Mouse (Mus musculus): Measurements from ENCODE around the gene Map4.
"Not testable (repeated sequence)": the region's sequence is repeated elsewhere in the genome, so short reads cannot be mapped to it uniquely, and the experiment has no call there.

Gene Map4

GRCm38 (mm10) chr9:109930063-109930462 is 1.2 kb upstream of the Map4 start:
- DNase-seq = no peak

- DNase-seq = no peak
These were observed 508 bp upstream of the Map4 start for GRCm38 (mm10) chr9:109930752-109931151.

GRCm38 (mm10) chr9:109932361-109932755 is 1.1 kb downstream of the Map4 start:
- DNase-seq = peak; percentile 41 to 61

DNA sequence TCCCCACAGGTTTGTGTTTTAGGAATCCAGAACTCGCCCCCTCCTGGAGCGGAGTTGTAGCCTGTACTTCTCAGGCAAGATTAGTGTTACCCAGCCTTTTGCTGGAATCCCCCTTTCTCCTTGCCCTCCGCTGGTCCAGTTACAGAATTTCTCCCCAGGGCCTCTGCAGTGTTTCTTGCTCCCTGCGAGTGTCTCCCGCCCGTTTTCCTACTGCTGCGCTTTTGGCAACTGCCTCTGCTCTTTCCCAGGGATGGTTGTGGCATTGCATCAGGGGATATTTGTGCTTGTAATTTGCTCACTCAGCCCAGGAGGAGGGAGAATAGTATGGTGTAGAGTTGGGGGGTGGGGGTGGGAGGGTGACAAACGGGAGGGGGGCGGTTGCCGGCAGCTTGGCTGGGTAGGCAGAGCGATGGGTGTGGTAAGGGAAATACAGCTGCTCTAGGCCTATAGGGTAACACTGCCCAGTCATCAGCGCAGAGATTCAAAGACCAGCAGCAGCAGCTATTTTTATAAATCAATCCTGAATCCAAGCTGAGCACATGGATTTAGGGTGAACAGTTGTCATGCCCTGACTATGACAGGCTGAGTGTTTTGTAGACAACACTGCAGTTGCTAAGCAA is 1.6 kb downstream of the Map4 start:
- peak; percentile 32 to 60 for DNase-seq

DNA sequence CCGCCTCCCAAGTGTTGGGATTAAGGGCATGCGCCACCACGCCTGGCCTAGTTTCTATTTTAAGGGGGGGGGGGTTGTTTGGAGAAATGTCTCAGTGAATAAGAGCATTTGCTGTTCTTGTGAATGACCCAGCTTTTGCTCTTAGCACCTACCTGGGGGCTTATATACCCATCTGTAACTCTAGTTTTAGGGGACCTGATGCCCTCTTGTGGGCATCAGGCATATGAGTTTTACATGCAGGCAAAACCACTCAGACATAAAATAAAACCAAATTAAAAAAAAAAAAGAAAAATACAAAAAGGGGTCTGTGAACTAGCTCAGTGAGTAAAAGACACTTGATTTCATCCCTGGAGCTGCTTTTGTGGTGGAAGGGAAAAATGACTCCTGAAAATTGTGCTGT is 8.1 kb downstream of the Map4 start:
- no peak for DNase-seq

DNA sequence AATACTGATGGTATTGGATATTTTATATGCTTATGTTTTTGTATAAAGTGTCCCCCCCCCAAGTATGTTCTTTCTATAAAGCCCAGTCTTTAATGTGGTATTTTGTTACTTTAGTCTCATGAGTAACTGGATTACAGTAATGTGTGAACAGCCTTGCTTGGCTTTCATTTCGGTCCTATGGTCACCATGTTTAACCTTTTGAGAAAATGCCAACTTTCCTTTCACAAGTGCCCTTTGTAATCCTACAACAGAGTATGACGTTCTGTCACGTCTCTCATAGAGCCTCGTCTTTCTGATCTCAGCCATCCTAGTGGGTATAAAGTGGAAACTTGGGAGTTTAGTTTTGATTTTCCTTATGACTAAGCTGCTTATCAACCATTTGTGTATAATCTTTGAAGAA is 11.5 kb downstream of the Map4 start:
- no peak for DNase-seq

DNA sequence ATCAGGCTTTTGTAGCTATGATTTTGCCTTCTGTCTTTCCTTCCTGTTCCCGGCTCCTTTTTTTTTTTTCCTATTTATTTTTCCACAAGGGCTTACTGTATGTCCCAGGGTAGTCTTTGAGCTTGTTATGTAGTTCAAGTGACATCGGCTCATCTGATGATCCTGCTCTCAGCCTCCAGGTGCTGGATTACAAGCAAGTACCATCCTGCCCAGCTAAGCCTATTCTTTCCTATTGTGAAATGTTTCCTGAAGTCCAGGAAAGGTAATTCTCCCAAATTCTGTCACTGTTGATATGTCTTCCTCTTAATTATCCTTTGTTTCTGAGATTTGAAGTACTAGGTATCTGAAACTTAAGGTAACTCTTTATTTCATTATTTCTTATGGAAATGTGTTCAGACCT is 13.5 kb downstream of the Map4 start:
- DNase-seq = no peak

GRCm38 (mm10) chr9:109948546-109948945 is 17.3 kb downstream of the Map4 start:
- DNase-seq = no peak

- DNase-seq = no peak
These were observed 18.5 kb downstream of the Map4 start for GRCm38 (mm10) chr9:109949801-109950200.

GRCm38 (mm10) chr9:109953538-109953937 is 22.3 kb downstream of the Map4 start:
- no peak for DNase-seq

- DNase-seq = no peak
These were observed 23.4 kb downstream of the Map4 start for GRCm38 (mm10) chr9:109954631-109955030.

- no peak for DNase-seq
These were observed 28.3 kb downstream of the Map4 start for GRCm38 (mm10) chr9:109959456-109960150.

- DNase-seq = no peak
These were observed 29.3 kb downstream of the Map4 start for GRCm38 (mm10) chr9:109960593-109960992.

- no peak for DNase-seq
These were observed 33.5 kb downstream of the Map4 start for GRCm38 (mm10) chr9:109964761-109965160.

- DNase-seq = no peak
These were observed 37.3 kb downstream of the Map4 start for GRCm38 (mm10) chr9:109968351-109969116.

- no peak for DNase-seq
These were observed 37.9 kb downstream of the Map4 start for GRCm38 (mm10) chr9:109969181-109969580.

DNA sequence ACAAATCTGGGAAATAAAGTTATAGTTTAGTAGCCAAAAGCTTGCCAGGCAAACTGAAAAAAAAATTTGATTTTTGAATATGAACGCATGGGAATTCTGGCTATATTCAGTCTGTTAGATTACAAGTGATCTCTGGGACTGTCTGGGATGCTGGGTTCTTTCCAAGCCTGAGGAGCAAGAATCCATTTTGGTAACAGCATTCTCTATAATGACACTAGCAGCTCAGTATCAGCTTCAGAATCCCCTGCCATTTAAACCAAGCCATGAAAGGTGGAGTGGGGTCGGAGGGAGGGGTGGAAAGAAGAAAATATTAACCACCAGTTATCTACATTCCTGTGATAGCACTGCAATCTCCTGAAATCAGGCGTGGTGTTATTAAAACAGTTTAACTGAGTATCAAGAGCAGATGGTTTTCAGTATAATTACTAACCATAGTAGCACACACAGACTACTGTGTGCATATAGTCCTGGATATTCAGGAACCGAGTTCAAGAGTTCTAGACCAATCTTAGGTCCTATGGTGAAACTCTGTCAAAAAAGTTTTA is 38.6 kb downstream of the Map4 start:
- no peak for DNase-seq

GRCm38 (mm10) chr9:109971711-109972110 is 40.5 kb downstream of the Map4 start:
- DNase-seq = not testable (repeated sequence)

DNA sequence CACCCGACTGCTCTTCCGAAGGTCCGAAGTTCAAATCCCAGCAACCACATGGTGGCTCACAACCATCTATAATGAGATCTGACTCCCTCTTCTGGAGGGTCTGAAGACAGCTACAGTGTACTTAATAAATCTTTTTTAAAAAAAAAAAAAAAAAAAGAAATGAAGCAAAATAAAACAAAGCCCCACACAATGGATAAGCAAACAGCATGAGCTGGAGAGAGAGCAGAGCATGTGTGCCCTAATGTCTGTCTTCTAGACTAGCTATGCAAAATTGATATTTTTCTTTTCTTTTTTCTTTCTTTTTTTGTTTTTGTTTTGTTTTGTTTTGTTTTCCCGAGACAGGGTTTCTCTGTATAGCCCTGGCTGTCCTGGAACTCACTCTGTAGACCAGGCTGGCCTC is 49.0 kb downstream of the Map4 start:
- not testable (repeated sequence) for DNase-seq

GRCm38 (mm10) chr9:109985416-109985815 is 54.2 kb downstream of the Map4 start:
- DNase-seq = peak; percentile 77

GRCm38 (mm10) chr9:109989084-109989483 is 57.8 kb downstream of the Map4 start:
- peak; percentile 35 to 41 for DNase-seq

- no peak for DNase-seq
These were observed 66.2 kb downstream of the Map4 start for GRCm38 (mm10) chr9:109997441-109997840.

- DNase-seq = no peak
These were observed 70.7 kb downstream of the Map4 start for GRCm38 (mm10) chr9:110001946-110002345.

- DNase-seq = no peak
These were observed 71.2 kb downstream of the Map4 start for GRCm38 (mm10) chr9:110002413-110002812.

Measured in kidney, postnatal 25 days (tissue).